Mouse (Mus musculus) embryonic facial prominence, embryonic 14.5 days (tissue): ENCODE data around the gene Ccdc102a. TPM values are rescaled to one million over a fixed set of nuclear protein-coding genes. Genes with fewer than 3 reads are reported as not detected.

Source experiments
- ATAC-seq: fragments of 200-750 bp; cut with Nextera tagmentation; 2 replicates; pipeline ENCODE4 v1.8.0; 2017; ENCODE audit warnings: low read depth, moderate number of reproducible peaks, moderate TSS enrichment
- DNase-seq: peaks from one replicate; pipeline ENCODE4 v3.0.0-alpha.2; 2015; ENCODE audit warnings: low spot score
- H3K27ac ChIP-seq: fragments of 300-500 bp; sonication (generic); replicated peaks from 2 replicates; pipeline ENCODE4 v1.5.1; 2014; ENCODE audit warnings: low read depth, mild to moderate bottlenecking, low read length, moderate library complexity
- H3K27me3 ChIP-seq: fragments of 300-500 bp; sonication (generic); replicated peaks from 2 replicates; pipeline ENCODE4 v1.6.1; 2014; ENCODE audit warnings: low read length; ENCODE audit not compliant: control insufficient read depth, insufficient read depth
- H3K36me3 ChIP-seq: fragments of 300-500 bp; sonication (generic); 2 replicates; pipeline ENCODE4 v1.6.1; 2014; ENCODE audit warnings: low read length, mixed read lengths; ENCODE audit not compliant: control insufficient read depth, insufficient read depth
- H3K4me1 ChIP-seq: fragments of 300-500 bp; sonication (generic); 2 replicates; pipeline ENCODE4 v1.6.1; 2014; ENCODE audit warnings: antibody characterized with exemption, low read length; ENCODE audit not compliant: control insufficient read depth, insufficient read depth
- H3K4me2 ChIP-seq: fragments of 300-500 bp; sonication (generic); 2 replicates; pipeline ENCODE4 v1.6.1; 2014; ENCODE audit warnings: low read depth, mild to moderate bottlenecking, low read length, moderate library complexity, mixed read lengths
- H3K4me3 ChIP-seq: fragments of 300-500 bp; sonication (generic); 2 replicates; pipeline ENCODE4 v1.5.1; 2014; ENCODE audit warnings: low read depth, mild to moderate bottlenecking, low read length
- H3K9ac ChIP-seq: fragments of 300-500 bp; sonication (generic); 2 replicates; pipeline ENCODE4 v1.6.1; 2014; ENCODE audit warnings: low read depth, mild to moderate bottlenecking, low read length, moderate library complexity, mixed read lengths
- H3K9me3 ChIP-seq: fragments of 300-500 bp; sonication (generic); 2 replicates; pipeline ENCODE4 v1.6.1; 2016; ENCODE audit warnings: low read length; ENCODE audit not compliant: control insufficient read depth
- WGBS: fragments of 180-500 bp; shearing (Covaris S2); extraction: QIAGEN DNeasy Blood & Tissue Kit; methylation state at CpG from one replicate; pipeline ENCODE4 v1.1.7; 2014; 5-methylcytosine and 5-hydroxymethylcytosine counted together
- polyA plus RNA-seq: library from polyadenylated mRNA; unstranded; fragments of >200 nt; fragmentation: Nextera tagmentation; extraction: Ambion mirVana; gene quantifications from 2 replicates; pipeline ENCODE4 v1.2.1, GENCODE M21; 2014

Ccdc102a gene
- polyA plus RNA-seq = 38.5 and 49.5 TPM in 2 replicates

- peak within 1 kb of the TSS; percentile 74 for H3K4me2 ChIP-seq
- peaks cover 6% of the 10 kb centered on the region; the same call in 1 of the 2 replicates for H3K36me3 ChIP-seq
- no peaks in the 10 kb centered on the region for H3K27me3 ChIP-seq
- H3K9ac ChIP-seq = peak within 1 kb of the TSS; percentile 93
- peak; percentile 48 for ATAC-seq
- H3K27ac ChIP-seq = peak within 1 kb of the TSS; percentile 90
- 4% methylated on average over 27 of the region's 51 CpGs for WGBS
- H3K9me3 ChIP-seq = no peaks in the 10 kb centered on the region
- peak; percentile 66 for DNase-seq
- peaks cover 43% of the 10 kb centered on the region for H3K4me1 ChIP-seq
- H3K4me3 ChIP-seq = peak within 1 kb of the TSS; percentile 85
Measured at GRCm38 (mm10) chr8:94917851-94918495, at the start of gene Ccdc102a. TSS of gene Ccdc102a (minus strand) at chr8:94918098.

DNA sequence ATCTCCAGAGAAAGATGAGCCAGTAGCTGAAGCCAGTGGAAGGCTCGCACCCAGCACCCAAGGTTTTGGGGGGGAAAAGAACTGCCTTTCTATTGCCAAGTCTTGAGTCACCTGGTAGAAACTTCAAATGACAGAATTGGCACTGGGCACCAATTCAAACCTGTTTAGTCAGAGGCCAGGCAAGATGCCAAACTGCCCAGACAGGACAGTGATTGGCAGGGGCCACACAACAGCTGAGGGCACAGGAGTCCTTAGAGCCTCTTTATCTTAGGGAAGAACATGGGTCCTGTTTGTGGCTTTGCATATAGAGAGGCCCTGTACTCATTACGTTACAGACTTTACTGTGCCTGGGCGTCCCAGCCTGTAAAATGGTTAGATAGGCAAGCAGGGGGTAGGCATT, 49.7 kb upstream of the Ccdc102a start:
- H3K4me1 ChIP-seq = no peaks in the 10 kb centered on the region
- 82% methylated on average over 3 of the region's 3 CpGs for WGBS
- no peak overlapping the region for H3K9ac ChIP-seq
- no peaks in the 10 kb centered on the region for H3K36me3 ChIP-seq
- ATAC-seq = no peak
- no peak overlapping the region for H3K4me2 ChIP-seq
- no peak overlapping the region for H3K27ac ChIP-seq
- no peak for DNase-seq
- no peak overlapping the region for H3K4me3 ChIP-seq
- H3K27me3 ChIP-seq = no peaks in the 10 kb centered on the region
- no peaks in the 10 kb centered on the region for H3K9me3 ChIP-seq

GRCm38 (mm10) chr8:94967071-94967470, 49.2 kb upstream of the Ccdc102a start:
- Histone ChIP-seq H3K4me1 (no peaks in the 10 kb centered on the region), H3K9ac (no peak overlapping the region), H3K36me3 (no peaks in the 10 kb centered on the region), H3K27ac (no peak overlapping the region), H3K4me2 (no peak overlapping the region), H3K9me3 (no peaks in the 10 kb centered on the region), H3K27me3 (no peaks in the 10 kb centered on the region), H3K4me3 (no peak overlapping the region)
- DNase-seq = no peak
- 79% methylated on average over 4 of the region's 4 CpGs for WGBS
- ATAC-seq = no peak

DNA sequence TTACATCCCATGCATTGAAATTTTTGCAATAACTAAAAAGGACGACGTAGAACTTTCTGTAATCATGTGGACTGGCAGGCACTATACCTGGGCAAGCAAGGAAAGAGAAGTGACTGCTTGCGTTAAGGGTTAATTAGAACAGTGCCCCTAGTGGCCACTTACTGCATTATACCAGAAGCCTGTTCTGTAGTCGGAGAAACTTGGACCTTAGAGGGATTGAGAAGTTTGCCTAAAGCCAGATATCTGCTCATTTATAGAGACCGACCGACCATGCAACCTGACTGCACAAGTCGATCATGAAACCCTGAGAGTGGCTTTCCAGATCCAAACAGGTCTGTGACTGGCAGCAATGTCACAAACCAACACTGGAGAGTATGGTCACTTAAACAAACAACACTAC, 48.7 kb upstream of the Ccdc102a start:
- Histone ChIP-seq H3K27me3 (no peaks in the 10 kb centered on the region), H3K4me3 (no peak overlapping the region), H3K4me2 (no peak overlapping the region), H3K9me3 (no peaks in the 10 kb centered on the region), H3K27ac (no peak overlapping the region), H3K36me3 (no peaks in the 10 kb centered on the region), H3K9ac (no peak overlapping the region), H3K4me1 (no peaks in the 10 kb centered on the region)
- ATAC-seq (no peak), DNase-seq (no peak)
- WGBS = 18% methylated on average over 7 of the region's 7 CpGs

GRCm38 (mm10) chr8:94964828-94965227, 46.9 kb upstream of the Ccdc102a start:
- Histone ChIP-seq H3K9ac (no peak overlapping the region), H3K27me3 (no peaks in the 10 kb centered on the region), H3K4me1 (no peaks in the 10 kb centered on the region), H3K27ac (no peak overlapping the region), H3K36me3 (no peaks in the 10 kb centered on the region), H3K9me3 (no peaks in the 10 kb centered on the region), H3K4me2 (no peak overlapping the region), H3K4me3 (no peak overlapping the region)
- ATAC-seq (no peak), DNase-seq (no peak)
- WGBS = 35% methylated on average over 10 of the region's 10 CpGs

DNA sequence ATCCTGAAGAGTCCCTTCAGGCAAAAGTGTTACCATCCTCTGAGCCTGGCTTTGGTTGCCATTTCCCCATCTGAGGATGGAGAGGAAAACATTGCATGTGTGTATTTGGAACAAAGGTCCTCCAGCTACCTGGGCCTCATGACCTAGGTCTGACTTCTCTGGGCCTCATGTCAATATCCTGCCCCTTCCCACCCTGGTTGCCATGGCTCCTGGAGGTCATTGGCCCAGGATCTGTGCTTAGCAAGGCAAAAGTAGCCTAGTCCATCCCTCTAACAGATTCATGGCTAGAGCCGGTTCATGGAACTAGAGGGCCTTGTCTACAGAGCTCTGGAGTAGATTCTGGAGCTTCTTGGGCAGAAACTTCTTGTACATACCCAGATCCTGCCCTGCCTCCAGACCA, 44.3 kb upstream of the Ccdc102a start:
- Histone ChIP-seq H3K27me3 (no peaks in the 10 kb centered on the region), H3K4me2 (no peak overlapping the region), H3K4me1 (no peaks in the 10 kb centered on the region), H3K4me3 (no peak overlapping the region), H3K36me3 (no peaks in the 10 kb centered on the region), H3K9ac (no peak overlapping the region), H3K27ac (no peak overlapping the region), H3K9me3 (no peaks in the 10 kb centered on the region)
- DNase-seq = no peak
- ATAC-seq = no peak
- WGBS = 82% methylated on average over 1 of the region's 1 CpGs

GRCm38 (mm10) chr8:94956078-94956574, 38.2 kb upstream of the Ccdc102a start:
- Histone ChIP-seq H3K9me3 (no peaks in the 10 kb centered on the region), H3K36me3 (no peaks in the 10 kb centered on the region), H3K9ac (no peak overlapping the region), H3K4me1 (no peaks in the 10 kb centered on the region), H3K4me3 (no peak overlapping the region), H3K27me3 (no peaks in the 10 kb centered on the region), H3K4me2 (no peak overlapping the region), H3K27ac (no peak overlapping the region)
- ATAC-seq (no peak), DNase-seq (no peak)
- whole genome bisulfite sequencing = 58% methylated on average over 1 of the region's 1 CpGs

DNA sequence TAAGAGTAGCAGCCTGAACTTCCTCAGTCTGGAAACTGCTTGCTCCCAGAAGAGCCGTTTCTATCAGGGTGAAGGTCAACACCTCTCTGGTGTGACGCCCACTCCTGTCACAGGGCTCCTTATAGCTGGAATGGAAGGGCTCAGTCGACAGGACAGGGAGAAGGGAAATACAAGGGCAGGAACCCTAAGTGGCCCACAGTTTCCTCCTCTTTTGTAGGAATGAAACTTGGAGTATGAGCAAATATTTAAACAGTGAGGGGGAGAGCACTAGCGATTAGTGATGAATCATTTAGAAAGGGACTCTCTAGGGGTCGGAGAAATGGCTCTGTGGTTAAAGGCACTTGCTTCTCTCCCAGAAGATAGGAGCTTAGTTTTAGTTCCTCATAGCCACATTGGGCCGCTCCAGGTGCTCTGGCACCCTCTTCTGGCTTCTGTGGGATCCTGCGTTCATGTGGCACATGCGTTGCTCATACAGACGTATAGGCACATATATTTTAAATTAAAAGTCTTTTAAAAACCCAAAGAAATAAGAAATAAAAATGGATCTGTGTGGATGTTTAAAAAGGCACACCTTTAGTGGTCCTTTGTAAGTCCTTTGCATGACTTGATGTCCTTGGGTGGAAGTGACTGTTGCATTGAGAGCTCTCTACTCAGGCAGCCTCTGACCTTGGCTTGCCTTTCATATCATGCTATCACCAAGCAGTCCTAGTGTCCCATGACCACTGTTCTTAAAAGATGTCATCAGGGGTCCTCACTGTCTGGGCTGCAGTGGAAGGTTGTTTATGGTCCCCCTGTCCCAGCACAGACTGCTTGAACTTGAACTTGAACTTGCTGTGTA, 37.2 kb upstream of the Ccdc102a start:
- Histone ChIP-seq H3K36me3 (no peaks in the 10 kb centered on the region), H3K4me2 (no peak overlapping the region), H3K27ac (no peak overlapping the region), H3K9ac (no peak overlapping the region), H3K27me3 (no peaks in the 10 kb centered on the region), H3K9me3 (no peaks in the 10 kb centered on the region), H3K4me3 (no peak overlapping the region), H3K4me1 (no peaks in the 10 kb centered on the region)
- DNase-seq = peak; percentile 68
- 0 out of 2 replicates have a peak, but pooled peaks have one; percentile 37 for ATAC-seq
- WGBS = 30% methylated on average over 9 of the region's 9 CpGs
